Mouse (Mus musculus) forebrain, embryonic 11.5 days (tissue): ENCODE data around the gene Cul9. TPM values are rescaled to one million over a fixed set of nuclear protein-coding genes. Genes with fewer than 3 reads are reported as not detected.
A peak's percentile ranks its signal among the peaks of the same experiment; 100 is the strongest.

Experiments used
- ATAC-seq: fragments of 200-750 bp; cut with Nextera tagmentation; replicated peaks from 2 replicates; pipeline ENCODE4 v1.8.0; 2017; ENCODE audit warnings: moderate TSS enrichment; ENCODE audit not compliant: low FRiP score
- DNase-seq: peaks from one replicate; pipeline ENCODE4 v3.0.0-alpha.2; 2017; ENCODE audit warnings: low spot score
- H3K27ac ChIP-seq: fragments of 300-500 bp; sonication (generic); 2 replicates; pipeline ENCODE4 v1.5.1; 2014; ENCODE audit warnings: low read depth, low read length
- H3K27me3 ChIP-seq: fragments of 300-500 bp; sonication (generic); 2 replicates; pipeline ENCODE4 v1.6.1; 2014; ENCODE audit warnings: mild to moderate bottlenecking, low read length, mixed read lengths; ENCODE audit not compliant: control insufficient read depth, insufficient read depth
- H3K36me3 ChIP-seq: fragments of 300-500 bp; sonication (generic); 2 replicates; pipeline ENCODE4 v1.6.1; 2014; ENCODE audit warnings: mild to moderate bottlenecking, low read length, moderate library complexity, mixed read lengths; ENCODE audit not compliant: control insufficient read depth, insufficient read depth
- H3K4me1 ChIP-seq: fragments of 300-500 bp; sonication (generic); replicated peaks from 2 replicates; pipeline ENCODE4 v1.6.1; 2014; ENCODE audit warnings: low read length, mixed read lengths; ENCODE audit not compliant: control insufficient read depth, insufficient read depth
- H3K4me2 ChIP-seq: fragments of 300-500 bp; sonication (generic); 2 replicates; pipeline ENCODE4 v1.6.1; 2014; ENCODE audit warnings: low read depth, mild to moderate bottlenecking, low read length, moderate library complexity, mixed read lengths; ENCODE audit not compliant: severe bottlenecking
- H3K4me3 ChIP-seq: fragments of 300-500 bp; sonication (generic); 2 replicates; pipeline ENCODE4 v1.5.1; 2014; ENCODE audit warnings: low read depth, low read length
- H3K9ac ChIP-seq: fragments of 300-500 bp; sonication (generic); 2 replicates; pipeline ENCODE4 v1.6.1; 2014; ENCODE audit warnings: low read length
- H3K9me3 ChIP-seq: fragments of 300-500 bp; sonication (generic); 2 replicates; pipeline ENCODE4 v1.6.1; 2016; ENCODE audit warnings: low read length, mixed read lengths; ENCODE audit not compliant: control insufficient read depth
- WGBS: fragments of 180-500 bp; shearing (Covaris S2); extraction: QIAGEN DNeasy Blood & Tissue Kit; methylation state at CpG from one replicate; pipeline ENCODE4 v1.1.7; 2014; 5-methylcytosine and 5-hydroxymethylcytosine counted together
- polyA plus RNA-seq: library from polyadenylated mRNA; unstranded; fragments of >200 nt; fragmentation: Nextera tagmentation; extraction: Ambion mirVana; gene quantifications from 2 replicates; pipeline ENCODE4 v1.2.1, GENCODE M21; 2014

The Cul9 gene
- polyA plus RNA-seq, 1 experiment from 2014 or later = 3.4 TPM

GRCm38 (mm10) chr17:46460673-46461072 lies 85.5 kb downstream of the Cul9 start:
- ATAC-seq (no peak), DNase-seq (no peak)
- Histone ChIP-seq H3K27ac (no peak overlapping the region), H3K9ac (peak overlapping the region; percentile 23; the same call in 1 of the 2 replicates), H3K4me1 (peaks cover 10% of the 10 kb centered on the region), H3K9me3 (no peaks in the 10 kb centered on the region), H3K4me3 (peak overlapping the region; percentile 6; the same call in 1 of the 2 replicates), H3K4me2 (peak overlapping the region; percentile 38), H3K27me3 (peaks cover 26% of the 10 kb centered on the region), H3K36me3 (no peaks in the 10 kb centered on the region)
- 3% methylated on average over 32 of the region's 32 CpGs for WGBS

GRCm38 (mm10) chr17:46458439-46458838 lies 87.7 kb downstream of the Cul9 start:
- no peak overlapping the region for H3K9ac ChIP-seq
- no peak for DNase-seq
- peaks cover 29% of the 10 kb centered on the region for H3K4me1 ChIP-seq
- peaks cover 33% of the 10 kb centered on the region for H3K27me3 ChIP-seq
- H3K4me2 ChIP-seq = no peak overlapping the region
- no peak overlapping the region for H3K27ac ChIP-seq
- H3K9me3 ChIP-seq = no peaks in the 10 kb centered on the region
- ATAC-seq = no peak
- no peak overlapping the region for H3K4me3 ChIP-seq
- no peaks in the 10 kb centered on the region for H3K36me3 ChIP-seq
- WGBS = 47% methylated on average over 3 of the region's 3 CpGs

- no peak for DNase-seq
- H3K4me1 ChIP-seq = peaks cover 33% of the 10 kb centered on the region
Observed at GRCm38 (mm10) chr17:46457791-46458190, 88.4 kb downstream of the Cul9 start.

GRCm38 (mm10) chr17:46455110-46455691 lies 91.0 kb downstream of the Cul9 start:
- DNase-seq (peak; percentile 82), ATAC-seq (peak; percentile 61)
- Histone ChIP-seq H3K4me1 (peaks cover 29% of the 10 kb centered on the region), H3K27ac (no peak overlapping the region), H3K9me3 (no peaks in the 10 kb centered on the region), H3K9ac (peak overlapping the region; percentile 52), H3K4me3 (peak overlapping the region; percentile 33), H3K4me2 (peak overlapping the region; percentile 71), H3K36me3 (no peaks in the 10 kb centered on the region), H3K27me3 (peaks cover 27% of the 10 kb centered on the region)
- under 1% methylated on average over 33 of the region's 33 CpGs for WGBS

More at GRCm38 (mm10) chr17:46457791-46458190, 88.4 kb downstream of the Cul9 start:
- H3K27ac ChIP-seq = no peak overlapping the region
- ATAC-seq = no peak
- H3K36me3 ChIP-seq = no peaks in the 10 kb centered on the region
- H3K9me3 ChIP-seq = no peaks in the 10 kb centered on the region
- 19% methylated on average over 10 of the region's 10 CpGs for WGBS
- H3K4me3 ChIP-seq = no peak overlapping the region
- peaks cover 37% of the 10 kb centered on the region for H3K27me3 ChIP-seq
- H3K4me2 ChIP-seq = no peak overlapping the region
- no peak overlapping the region for H3K9ac ChIP-seq

GRCm38 (mm10) chr17:46454539-46454938 lies 91.6 kb downstream of the Cul9 start:
- H3K4me3 ChIP-seq = peak overlapping the region; percentile 33
- H3K9me3 ChIP-seq = no peaks in the 10 kb centered on the region
- 3% methylated on average over 9 of the region's 9 CpGs for WGBS
- H3K4me1 ChIP-seq = peaks cover 29% of the 10 kb centered on the region
- peak overlapping the region; percentile 52 for H3K9ac ChIP-seq
- H3K27me3 ChIP-seq = peaks cover 25% of the 10 kb centered on the region
- ATAC-seq = no peak
- H3K36me3 ChIP-seq = no peaks in the 10 kb centered on the region
- peak overlapping the region; percentile 71 for H3K4me2 ChIP-seq
- H3K27ac ChIP-seq = no peak overlapping the region
- no peak for DNase-seq

GRCm38 (mm10) chr17:46453970-46454411 lies 92.2 kb downstream of the Cul9 start:
- no peak for DNase-seq
- Histone ChIP-seq H3K9ac (peak overlapping the region; percentile 29; the same call in 1 of the 2 replicates), H3K27ac (peak overlapping the region; percentile 12; the same call in 1 of the 2 replicates), H3K4me2 (peak overlapping the region; percentile 71), H3K4me3 (peak overlapping the region; percentile 33), H3K9me3 (no peaks in the 10 kb centered on the region), H3K27me3 (peaks cover 23% of the 10 kb centered on the region), H3K36me3 (no peaks in the 10 kb centered on the region), H3K4me1 (peaks cover 29% of the 10 kb centered on the region)
- ATAC-seq = no peak
- WGBS = 3% methylated on average over 26 of the region's 26 CpGs

GRCm38 (mm10) chr17:46453302-46453948 lies 92.8 kb downstream of the Cul9 start:
- Histone ChIP-seq H3K4me2 (peak overlapping the region; percentile 71; the same call in 1 of the 2 replicates), H3K9me3 (no peaks in the 10 kb centered on the region), H3K36me3 (no peaks in the 10 kb centered on the region), H3K4me3 (no peak overlapping the region), H3K27me3 (peaks cover 23% of the 10 kb centered on the region), H3K9ac (no peak overlapping the region), H3K4me1 (peaks cover 29% of the 10 kb centered on the region), H3K27ac (no peak overlapping the region)
- WGBS = 6% methylated on average over 13 of the region's 13 CpGs
- no peak for ATAC-seq
- DNase-seq = no peak

GRCm38 (mm10) chr17:46452683-46453082 lies 93.5 kb downstream of the Cul9 start:
- H3K27ac ChIP-seq = no peak overlapping the region

More at GRCm38 (mm10) chr17:46452683-46453082, 93.5 kb downstream of the Cul9 start:
- DNase-seq = no peak
- 26% methylated on average over 5 of the region's 5 CpGs for WGBS
- Histone ChIP-seq H3K36me3 (no peaks in the 10 kb centered on the region), H3K4me2 (no peak overlapping the region), H3K4me3 (no peak overlapping the region), H3K9ac (no peak overlapping the region), H3K4me1 (peaks cover 29% of the 10 kb centered on the region), H3K27me3 (peaks cover 23% of the 10 kb centered on the region), H3K9me3 (no peaks in the 10 kb centered on the region)
- ATAC-seq = no peak
